Mouse (Mus musculus): ENCODE data around the gene Hipk1.

Hipk1 gene

GRCm38 (mm10) chr3:103746711-103747110 is 44.7 kb downstream of the Hipk1 start:
- no peak for DNase-seq (ENCODE audit: inconsistent ontology term)

GRCm38 (mm10) chr3:103745001-103745770 is 46.2 kb downstream of the Hipk1 start:
- DNase-seq (ENCODE audit: inconsistent ontology term), result no peak

- no peak for DNase-seq (ENCODE audit: inconsistent ontology term)
Observed at GRCm38 (mm10) chr3:103743208-103743607, 48.2 kb downstream of the Hipk1 start.

GRCm38 (mm10) chr3:103740342-103740741 is 51.0 kb downstream of the Hipk1 start:
- DNase-seq (ENCODE audit: inconsistent ontology term), result peak; percentile 22

GRCm38 (mm10) chr3:103739329-103739728 is 52.0 kb downstream of the Hipk1 start, which contains the start of gene Gm10964:
TSS of gene Gm10964 (plus strand) at chr3:103739366.
- DNase-seq (ENCODE audit: inconsistent ontology term), result no peak

GRCm38 (mm10) chr3:103737778-103738571 is 53.4 kb downstream of the Hipk1 start, which contains the start of gene Olfml3:
TSS of gene Olfml3 (minus strand) at chr3:103738001.
- DNase-seq (ENCODE audit: inconsistent ontology term), result peak; percentile 93

GRCm38 (mm10) chr3:103737061-103737754 is 54.2 kb downstream of the Hipk1 start:
- no peak for DNase-seq (ENCODE audit: inconsistent ontology term)

- DNase-seq (ENCODE audit: inconsistent ontology term), result no peak
Observed at GRCm38 (mm10) chr3:103735776-103736600, 55.4 kb downstream of the Hipk1 start.

GRCm38 (mm10) chr3:103734696-103735519 is 56.5 kb downstream of the Hipk1 start:
- peak; percentile 74 for DNase-seq (ENCODE audit: inconsistent ontology term)

GRCm38 (mm10) chr3:103733799-103734695 is 57.3 kb downstream of the Hipk1 start:
- DNase-seq (ENCODE audit: inconsistent ontology term), result peak; percentile 46

GRCm38 (mm10) chr3:103733176-103733575 is 58.2 kb downstream of the Hipk1 start:
- DNase-seq (ENCODE audit: inconsistent ontology term), result no peak

GRCm38 (mm10) chr3:103732116-103732515 is 59.2 kb downstream of the Hipk1 start:
- no peak for DNase-seq (ENCODE audit: inconsistent ontology term)

GRCm38 (mm10) chr3:103729850-103730249 is 61.5 kb downstream of the Hipk1 start:
- DNase-seq (ENCODE audit: inconsistent ontology term), result no peak

GRCm38 (mm10) chr3:103727813-103728326 is 63.5 kb downstream of the Hipk1 start:
- peak; percentile 34 for DNase-seq (ENCODE audit: inconsistent ontology term)

GRCm38 (mm10) chr3:103726642-103727041 is 64.7 kb downstream of the Hipk1 start:
- DNase-seq (ENCODE audit: inconsistent ontology term), result no peak

- no peak for DNase-seq (ENCODE audit: inconsistent ontology term)
Observed at GRCm38 (mm10) chr3:103724137-103724536, 67.2 kb downstream of the Hipk1 start.

- DNase-seq (ENCODE audit: inconsistent ontology term), result no peak
Observed at GRCm38 (mm10) chr3:103718728-103719127, 72.6 kb downstream of the Hipk1 start.

- peak; percentile 51 for DNase-seq (ENCODE audit: inconsistent ontology term)
Observed at GRCm38 (mm10) chr3:103716774-103717760, 74.3 kb downstream of the Hipk1 start.
